Mouse (Mus musculus): Measurements from ENCODE around the gene Amt. TPM values are rescaled to one million over a fixed set of nuclear protein-coding genes. Genes with fewer than 3 reads are reported as not detected.
A peak's percentile ranks its signal among the peaks of the same experiment; 100 is the strongest.

The Amt gene
- total RNA-seq, 2 experiments from 2014 or later: 1.0 to 1.4 TPM

- intact Hi-C loops (cut with DNase I): no loop called here
- no peak for TF ChIP-seq CTCF (IDR thresholded peaks at IDR 0.05)
- no peak overlapping the region for H3K27ac ChIP-seq
Measured at GRCm38 (mm10) chr9:108324784-108325183, 28.1 kb downstream of the Amt start.

GRCm38 (mm10) chr9:108325811-108326210, 29.2 kb downstream of the Amt start:
- no peak for TF ChIP-seq CTCF (IDR thresholded peaks at IDR 0.05)
- Histone ChIP-seq H3K27ac (no peak overlapping the region), H3K4me3 (no peak overlapping the region)
- intact Hi-C loops (cut with DNase I): no loop called here
- no peak for DNase-seq

More at GRCm38 (mm10) chr9:108324784-108325183, 28.1 kb downstream of the Amt start:
- H3K4me3 ChIP-seq: no peak overlapping the region
- no peak for DNase-seq

GRCm38 (mm10) chr9:108337848-108338550, 41.3 kb downstream of the Amt start:
- TF ChIP-seq CTCF (IDR thresholded peaks at IDR 0.05): no peak
- intact Hi-C loops (cut with DNase I): no loop called here
- no peak for DNase-seq
- peak overlapping the region; percentile 78 for H3K4me3 ChIP-seq
- H3K27ac ChIP-seq: peak overlapping the region; percentile 96

GRCm38 (mm10) chr9:108338551-108338885, 41.9 kb downstream of the Amt start:
- peak overlapping the region; percentile 78 for H3K4me3 ChIP-seq
- DNase-seq: no peak
- peak overlapping the region; percentile 96 for H3K27ac ChIP-seq
- no peak for TF ChIP-seq CTCF (IDR thresholded peaks at IDR 0.05)
- intact Hi-C loops (cut with DNase I): no loop called here

- intact Hi-C loops (cut with DNase I): no loop called here
- peak; percentile 93 for DNase-seq
- peak; percentile 4; the same call in 1 of the 2 replicates for TF ChIP-seq CTCF (IDR thresholded peaks at IDR 0.05)
- H3K27ac ChIP-seq: peak within 1 kb of the TSS; percentile 96
- H3K4me3 ChIP-seq: peak within 1 kb of the TSS; percentile 78
Measured at GRCm38 (mm10) chr9:108338886-108339781, 42.5 kb downstream of the Amt start, which contains the start of gene Gpx1. Gene Gpx1 (plus strand): TSS chr9:108338903.

GRCm38 (mm10) chr9:108339886-108340257, 43.2 kb downstream of the Amt start:
- Histone ChIP-seq H3K27ac (peak overlapping the region; percentile 96), H3K4me3 (peak overlapping the region; percentile 78)
- DNase-seq: peak; percentile 49
- TF ChIP-seq CTCF (IDR thresholded peaks at IDR 0.05): no peak
- intact Hi-C loops (cut with DNase I): no loop called here

- Histone ChIP-seq H3K27ac (peak overlapping the region; percentile 96), H3K4me3 (peak overlapping the region; percentile 78)
- intact Hi-C loops (cut with DNase I): no loop called here
- no peak for DNase-seq
- no peak for TF ChIP-seq CTCF (IDR thresholded peaks at IDR 0.05)
Measured at GRCm38 (mm10) chr9:108340258-108341138, 43.8 kb downstream of the Amt start.

- no peak for DNase-seq
- Histone ChIP-seq H3K27ac (peak overlapping the region; percentile 96), H3K4me3 (peak overlapping the region; percentile 78)
- intact Hi-C loops (cut with DNase I): no loop called here
- no peak for TF ChIP-seq CTCF (IDR thresholded peaks at IDR 0.05)
Measured at GRCm38 (mm10) chr9:108341139-108341475, 44.5 kb downstream of the Amt start.

GRCm38 (mm10) chr9:108341801-108342200, 45.1 kb downstream of the Amt start:
- intact Hi-C loops (cut with DNase I): no loop called here
- TF ChIP-seq CTCF (IDR thresholded peaks at IDR 0.05): no peak
- no peak for DNase-seq
- H3K4me3 ChIP-seq: no peak overlapping the region
- peak overlapping the region; percentile 96 for H3K27ac ChIP-seq

- intact Hi-C loops (cut with DNase I): no loop called here
- H3K4me3 ChIP-seq: no peak overlapping the region
Measured at GRCm38 (mm10) chr9:108342301-108342831, 45.7 kb downstream of the Amt start.

GRCm38 (mm10) chr9:108343331-108343730, 46.7 kb downstream of the Amt start:
- Histone ChIP-seq H3K27ac (no peak overlapping the region), H3K4me3 (no peak overlapping the region)
- no peak for DNase-seq
- TF ChIP-seq CTCF (IDR thresholded peaks at IDR 0.05): no peak
- intact Hi-C loops (cut with DNase I): no loop called here

More at GRCm38 (mm10) chr9:108342301-108342831, 45.7 kb downstream of the Amt start:
- peak overlapping the region; percentile 96 for H3K27ac ChIP-seq
- no peak for DNase-seq
- TF ChIP-seq CTCF (IDR thresholded peaks at IDR 0.05): no peak

- no peak for TF ChIP-seq CTCF (IDR thresholded peaks at IDR 0.05)
- Histone ChIP-seq H3K27ac (peak overlapping the region; percentile 10; the same call in 1 of the 2 replicates), H3K4me3 (no peak overlapping the region)
- intact Hi-C loops (cut with DNase I): no loop called here
- DNase-seq: no peak
Measured at GRCm38 (mm10) chr9:108343835-108344234, 47.2 kb downstream of the Amt start.

Measured in gastrocnemius, adult 2 months (tissue).